Mouse (Mus musculus) cerebral cortex, adult 2 months (tissue): Measurements from ENCODE around the gene Krcc1.

Experiments used
- WGBS: fragments of 180-500 bp; shearing (Covaris S2); methylation state at CpG from one replicate; pipeline ENCODE4 v1.1.7; 2018; 5-methylcytosine and 5-hydroxymethylcytosine counted together

Krcc1 gene

GRCm38 (mm10) chr6:71261060-71261459, 10.4 kb upstream of the Krcc1 start:
- WGBS = 88% methylated on average over 3 of the region's 3 CpGs

- 80% methylated on average over 8 of the region's 8 CpGs for WGBS
Observed at GRCm38 (mm10) chr6:71262142-71262833, 9.2 kb upstream of the Krcc1 start.

- 77% methylated on average over 7 of the region's 7 CpGs for WGBS
Observed at GRCm38 (mm10) chr6:71267603-71268002, 3.9 kb upstream of the Krcc1 start.

- WGBS = 68% methylated on average over 7 of the region's 7 CpGs
Observed at GRCm38 (mm10) chr6:71268929-71269685, 2.4 kb upstream of the Krcc1 start.

- 97% methylated on average over 6 of the region's 6 CpGs for WGBS
Observed at GRCm38 (mm10) chr6:71269686-71270050, 1.8 kb upstream of the Krcc1 start.

GRCm38 (mm10) chr6:71270301-71271056, 998 bp upstream of the Krcc1 start:
- WGBS = 20% methylated on average over 14 of the region's 14 CpGs

GRCm38 (mm10) chr6:71271057-71271388, 454 bp upstream of the Krcc1 start:
- WGBS = 3% methylated on average over 8 of the region's 8 CpGs

- WGBS = 2% methylated on average over 11 of the region's 11 CpGs
Observed at GRCm38 (mm10) chr6:71272316-71272741, 852 bp downstream of the Krcc1 start.

GRCm38 (mm10) chr6:71273715-71274114, 2.2 kb downstream of the Krcc1 start:
- 94% methylated on average over 1 of the region's 1 CpGs for WGBS

- WGBS = 100% methylated on average over 1 of the region's 1 CpGs
Observed at GRCm38 (mm10) chr6:71274621-71275020, 3.1 kb downstream of the Krcc1 start.

- 16% methylated on average over 1 of the region's 1 CpGs for WGBS
Observed at GRCm38 (mm10) chr6:71279418-71279817, 7.9 kb downstream of the Krcc1 start.

GRCm38 (mm10) chr6:71293509-71293908, 22.0 kb downstream of the Krcc1 start:
- WGBS = 89% methylated on average over 14 of the region's 14 CpGs

GRCm38 (mm10) chr6:71295303-71295702, 23.8 kb downstream of the Krcc1 start:
- 77% methylated on average over 6 of the region's 6 CpGs for WGBS

GRCm38 (mm10) chr6:71298051-71298450, 26.6 kb downstream of the Krcc1 start:
- WGBS = 75% methylated on average over 2 of the region's 2 CpGs

- WGBS = 53% methylated on average over 3 of the region's 3 CpGs
Observed at GRCm38 (mm10) chr6:71298751-71299150, 27.3 kb downstream of the Krcc1 start.

- WGBS = 74% methylated on average over 6 of the region's 6 CpGs
Observed at GRCm38 (mm10) chr6:71302097-71302731, 30.7 kb downstream of the Krcc1 start.

- 91% methylated on average over 8 of the region's 8 CpGs for WGBS
Observed at GRCm38 (mm10) chr6:71307486-71307885, 36.0 kb downstream of the Krcc1 start.

- 86% methylated on average over 3 of the region's 3 CpGs for WGBS
Observed at GRCm38 (mm10) chr6:71321826-71322283, 50.4 kb downstream of the Krcc1 start, which contains the start of gene Smyd1. Smyd1 (minus strand) TSS chr6:71322233.

GRCm38 (mm10) chr6:71322491-71322921, 51.0 kb downstream of the Krcc1 start, which contains the start of gene Cd8b1:
Cd8b1 (plus strand) TSS chr6:71322788.
- WGBS = 83% methylated on average over 7 of the region's 7 CpGs

- 87% methylated on average over 9 of the region's 9 CpGs for WGBS
Observed at GRCm38 (mm10) chr6:71324816-71325215, 53.3 kb downstream of the Krcc1 start.

GRCm38 (mm10) chr6:71329881-71330280, 58.4 kb downstream of the Krcc1 start:
- 88% methylated on average over 6 of the region's 6 CpGs for WGBS

- WGBS = 85% methylated on average over 7 of the region's 7 CpGs
Observed at GRCm38 (mm10) chr6:71330486-71330885, 59.0 kb downstream of the Krcc1 start.
